Mouse (Mus musculus) ES-Bruce4 (cell line): ENCODE data around the gene Rap1gds1.

Experiments
- CTCF ChIP-seq: IDR thresholded peaks from one replicate; pipeline ENCODE4 v1.8.1; 2011; ENCODE audit warnings: low read depth, low read length
- POLR2A ChIP-seq: IDR thresholded peaks from one replicate; pipeline ENCODE4 v1.8.1; 2011; ENCODE audit warnings: low read length; ENCODE audit not compliant: insufficient read depth

GRCm38 (mm10) chr3:138927437-138927836 is 147.6 kb downstream of the Rap1gds1 start:
- TF ChIP-seq CTCF (no peak), POLR2A (no peak)
